Mouse (Mus musculus) thymus, adult 2 months (tissue): ENCODE data around the gene Rpusd2. TPM values are rescaled to one million over a fixed set of nuclear protein-coding genes. Genes with fewer than 3 reads are reported as not detected.

ENCODE experiments used
- DNase-seq: peaks from one replicate; pipeline ENCODE4 v3.0.0; 2021
- H3K27ac ChIP-seq: fragments of 200-500 bp; 2 replicates; pipeline ENCODE4 v1.5.1; 2012; ENCODE audit warnings: low read length, control low read depth; ENCODE audit not compliant: control insufficient read depth, insufficient read depth
- H3K27me3 ChIP-seq: fragments of 200-500 bp; 2 replicates; pipeline ENCODE4 v1.6.1; 2012; ENCODE audit warnings: mild to moderate bottlenecking, low read length, moderate library complexity, mixed read lengths; ENCODE audit not compliant: control insufficient read depth, insufficient read depth
- H3K36me3 ChIP-seq: fragments of 200-500 bp; 2 replicates; pipeline ENCODE4 v1.6.1; 2012; ENCODE audit warnings: mild to moderate bottlenecking, low read length, moderate library complexity; ENCODE audit not compliant: control insufficient read depth, insufficient read depth
- H3K4me1 ChIP-seq: fragments of 200-500 bp; replicated peaks from 2 replicates; pipeline ENCODE4 v1.6.1; 2012; ENCODE audit warnings: low read length; ENCODE audit not compliant: control insufficient read depth, insufficient read depth
- H3K4me3 ChIP-seq: fragments of 200-500 bp; 2 replicates; pipeline ENCODE4 v1.5.1; 2012; ENCODE audit warnings: mild to moderate bottlenecking, low read length, control low read depth, moderate library complexity; ENCODE audit not compliant: control insufficient read depth, insufficient read depth
- CTCF ChIP-seq: fragments of 200-500 bp; IDR thresholded peaks from 2 replicates; pipeline ENCODE4 v1.5.1; 2012; ENCODE audit warnings: mild to moderate bottlenecking, control low read depth, low read length, moderate library complexity, borderline replicate concordance; ENCODE audit not compliant: control insufficient read depth, poor library complexity, insufficient read depth; ENCODE audit errors: extremely low read depth
- POLR2A ChIP-seq: fragments of 200-500 bp; IDR thresholded peaks from 2 replicates; pipeline ENCODE4 v1.6.1; 2012; ENCODE audit warnings: mild to moderate bottlenecking, low read length, control low read depth, moderate library complexity; ENCODE audit not compliant: control insufficient read depth, poor library complexity, insufficient read depth; ENCODE audit errors: extremely low read depth
- WGBS: fragments of 180-500 bp; shearing (Covaris S2); methylation state at CpG from one replicate; pipeline ENCODE4 v1.1.7; 2018; 5-methylcytosine and 5-hydroxymethylcytosine counted together
- polyA plus RNA-seq: library from polyadenylated mRNA; depleted of rRNA; stranded (reverse); fragments of >200 nt; gene quantifications from 2 replicates; pipeline ENCODE4 v1.2.3, GENCODE M21; 2012; rRNA removed

Gene Rpusd2
- polyA plus RNA-seq, result 7.8 and 10.4 TPM in 2 replicates

DNA sequence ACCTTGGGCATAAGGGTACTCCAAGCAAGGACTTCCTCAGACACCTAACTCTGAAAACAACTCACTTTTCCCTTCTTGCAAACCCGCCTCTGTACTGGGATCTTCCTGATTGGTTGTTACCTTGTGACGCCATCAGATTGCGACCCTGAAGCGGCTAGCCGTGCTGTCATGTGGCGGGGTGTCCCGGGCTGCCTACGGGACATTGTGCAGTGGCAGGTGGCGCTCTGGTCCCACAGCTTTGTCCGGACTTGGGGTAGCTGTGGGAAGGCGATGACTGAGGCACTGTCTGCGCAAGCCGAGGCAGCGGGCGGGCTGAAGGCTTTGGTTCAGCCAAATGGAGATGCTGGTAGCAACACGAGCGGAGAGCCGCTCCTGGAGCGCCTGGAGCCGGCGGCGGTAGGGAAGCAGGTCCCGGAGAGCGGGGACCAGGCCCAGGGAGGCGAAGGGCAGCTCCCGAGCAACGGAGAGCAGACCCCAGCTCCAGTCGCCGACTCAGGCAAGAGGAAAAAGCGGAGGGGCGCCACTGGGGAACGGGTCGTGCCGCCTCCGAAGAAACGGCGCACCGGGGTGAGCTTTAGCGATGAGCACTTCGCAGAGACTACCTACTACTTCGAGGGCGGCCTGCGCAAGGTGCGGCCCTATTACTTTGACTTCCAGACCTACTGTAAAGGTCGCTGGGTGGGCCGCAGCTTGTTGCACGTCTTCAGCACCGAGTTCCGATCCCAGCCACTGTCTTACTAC, at the start of gene Rpusd2:
Gene Rpusd2 (plus strand): TSS at position 135 of the 741 bp plus-strand sequence.
- H3K27me3 ChIP-seq, result no peaks in the 10 kb centered on the region
- peaks cover 9% of the 10 kb centered on the region; the same call in 1 of the 2 replicates for H3K36me3 ChIP-seq
- peak; percentile 93 for DNase-seq
- TF ChIP-seq CTCF (peak; percentile 28; the same call in 1 of the 2 replicates), POLR2A (peak; percentile 47; the same call in 1 of the 2 replicates)
- H3K4me3 ChIP-seq, result peak within 1 kb of the TSS; percentile 98
- no peaks in the 10 kb centered on the region; the same call in 1 of the 2 replicates for H3K4me1 ChIP-seq
- WGBS, result under 1% methylated on average over 49 of the region's 49 CpGs
- H3K27ac ChIP-seq, result peak within 1 kb of the TSS; percentile 13; the same call in 1 of the 2 replicates

DNA sequence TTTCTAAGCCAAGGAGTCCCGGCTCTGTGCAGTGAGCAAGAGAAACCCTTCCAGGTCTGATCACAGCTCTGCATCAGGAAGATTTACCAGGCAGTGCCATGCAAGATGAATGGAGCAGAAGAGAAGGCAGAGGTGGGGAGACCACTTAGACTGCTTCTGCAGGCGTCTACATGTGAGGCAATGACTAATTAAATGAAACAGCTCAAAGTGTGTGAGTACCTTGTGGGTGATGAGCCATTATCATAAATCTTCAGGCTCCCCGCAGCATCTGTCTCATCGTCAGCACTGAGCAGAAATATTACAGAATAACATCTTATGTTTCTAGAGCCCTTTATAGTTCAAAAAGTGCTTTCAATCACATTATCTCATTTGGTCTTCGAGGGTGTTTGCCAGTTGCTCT, 39.1 kb upstream of the Rpusd2 start:
- DNase-seq, result no peak
- TF ChIP-seq POLR2A (no peak), CTCF (no peak)
- no peaks in the 10 kb centered on the region for H3K27me3 ChIP-seq
- no peak overlapping the region for H3K4me3 ChIP-seq
- H3K36me3 ChIP-seq, result no peaks in the 10 kb centered on the region
- H3K4me1 ChIP-seq, result no peaks in the 10 kb centered on the region
- H3K27ac ChIP-seq, result no peak overlapping the region
- WGBS, result 72% methylated on average over 5 of the region's 5 CpGs

DNA sequence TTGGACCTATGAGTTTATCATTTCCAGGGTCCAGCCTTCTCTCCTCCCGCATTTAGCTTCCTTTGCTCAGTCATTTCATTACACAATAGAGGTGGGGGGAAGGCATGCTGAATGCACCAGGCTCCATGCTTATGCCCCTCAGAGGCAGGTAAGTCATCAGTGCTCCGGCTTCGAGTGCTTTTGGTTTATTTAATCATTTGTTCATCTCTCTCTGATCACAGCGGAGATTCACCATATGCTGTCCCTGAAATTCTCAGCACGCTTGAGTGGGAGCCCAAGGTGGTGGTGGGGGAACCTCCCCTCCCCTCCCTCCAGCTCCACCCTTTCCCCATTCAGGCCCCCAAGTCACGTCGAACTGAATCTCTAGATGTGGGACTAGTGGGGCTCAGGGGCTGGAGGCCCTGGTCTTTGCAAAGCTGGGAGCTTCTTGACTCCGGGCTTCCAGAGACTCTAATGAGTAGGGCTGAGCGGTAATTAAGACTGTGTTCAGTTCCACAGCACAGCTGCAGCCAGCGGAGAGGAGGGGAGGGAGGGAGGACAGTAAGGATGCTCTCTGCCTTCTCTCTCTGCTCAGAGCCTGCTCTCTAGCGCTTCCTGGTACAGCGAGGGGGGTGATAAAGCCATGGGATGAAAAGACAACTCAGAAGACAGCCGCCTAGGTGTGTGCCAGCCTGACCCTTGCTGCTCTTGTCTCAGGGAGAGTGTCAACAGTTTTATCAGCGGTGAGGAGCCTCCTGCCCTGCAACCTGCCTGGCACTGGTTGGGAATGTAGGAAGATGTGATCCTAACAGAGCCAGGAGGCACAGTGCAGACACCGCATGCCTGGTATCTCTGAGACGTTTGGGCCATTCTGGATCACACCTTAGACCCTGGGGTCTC, 38.4 kb upstream of the Rpusd2 start:
- Histone ChIP-seq H3K4me3 (no peak overlapping the region), H3K36me3 (no peaks in the 10 kb centered on the region), H3K4me1 (no peaks in the 10 kb centered on the region), H3K27me3 (no peaks in the 10 kb centered on the region), H3K27ac (no peak overlapping the region)
- WGBS, result 70% methylated on average over 16 of the region's 16 CpGs
- TF ChIP-seq CTCF (no peak), POLR2A (no peak)
- DNase-seq, result no peak

DNA sequence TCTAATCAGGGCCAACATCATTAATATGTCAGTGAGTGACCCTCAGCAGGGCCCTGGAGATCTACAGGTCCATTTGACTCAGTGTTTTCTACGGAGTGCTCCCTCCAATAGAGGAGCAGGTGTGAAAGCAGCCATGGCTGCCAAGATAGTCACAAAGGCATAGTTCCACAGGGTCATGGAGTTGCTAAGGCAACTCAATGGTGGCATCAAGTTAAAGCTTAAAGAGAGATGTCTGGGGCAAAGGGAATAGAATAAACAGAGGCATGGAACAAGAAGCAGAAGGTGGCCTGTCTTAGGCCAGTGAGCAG, 37.8 kb upstream of the Rpusd2 start:
- H3K36me3 ChIP-seq, result no peaks in the 10 kb centered on the region
- no peak for DNase-seq
- no peak for TF ChIP-seq CTCF
- TF ChIP-seq POLR2A, result no peak
- H3K27ac ChIP-seq, result no peak overlapping the region
- no peaks in the 10 kb centered on the region for H3K4me1 ChIP-seq
- H3K27me3 ChIP-seq, result no peaks in the 10 kb centered on the region
- WGBS, result 90% methylated on average over 1 of the region's 1 CpGs
- no peak overlapping the region for H3K4me3 ChIP-seq

DNA sequence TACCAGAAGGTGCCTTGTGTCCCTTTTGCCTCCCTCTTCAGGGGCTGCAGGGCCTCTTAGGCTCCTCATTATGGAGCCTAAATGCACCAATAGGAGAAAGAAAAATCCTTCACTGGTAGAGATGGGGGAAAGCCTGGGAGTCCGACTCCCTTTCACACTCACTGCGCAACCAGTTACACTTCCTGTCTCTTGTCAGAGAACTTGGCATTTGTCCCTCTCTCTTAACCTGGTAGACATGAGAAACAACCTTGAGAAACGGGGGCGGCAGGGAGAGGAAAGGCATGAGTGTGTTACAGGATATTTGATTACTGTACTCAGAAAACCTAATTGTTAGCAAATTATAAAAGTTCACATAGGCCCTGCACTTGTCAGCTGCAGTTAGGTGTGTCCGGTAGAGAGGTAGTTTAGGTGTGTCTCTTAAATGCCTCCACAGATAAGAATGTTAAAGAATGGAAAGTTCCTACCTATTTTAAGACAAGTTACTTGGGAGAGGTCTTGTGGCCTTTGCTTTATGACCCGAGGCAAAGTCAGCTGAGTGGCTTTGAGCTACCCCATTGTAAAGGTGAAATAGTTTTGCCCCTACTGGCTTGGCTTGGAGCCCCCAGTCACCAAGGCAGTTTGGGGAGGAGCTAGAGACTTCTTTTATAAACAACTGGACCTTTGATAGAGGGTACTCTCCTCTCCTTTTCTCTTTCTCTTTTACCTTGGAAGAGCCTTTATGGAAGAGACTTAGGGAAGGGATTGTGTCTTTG, 36.3 kb upstream of the Rpusd2 start:
- Histone ChIP-seq H3K36me3 (no peaks in the 10 kb centered on the region), H3K4me3 (no peak overlapping the region), H3K27me3 (no peaks in the 10 kb centered on the region), H3K27ac (no peak overlapping the region), H3K4me1 (no peaks in the 10 kb centered on the region)
- 42% methylated on average over 6 of the region's 6 CpGs for WGBS
- DNase-seq, result no peak
- TF ChIP-seq POLR2A (no peak), CTCF (no peak)

DNA sequence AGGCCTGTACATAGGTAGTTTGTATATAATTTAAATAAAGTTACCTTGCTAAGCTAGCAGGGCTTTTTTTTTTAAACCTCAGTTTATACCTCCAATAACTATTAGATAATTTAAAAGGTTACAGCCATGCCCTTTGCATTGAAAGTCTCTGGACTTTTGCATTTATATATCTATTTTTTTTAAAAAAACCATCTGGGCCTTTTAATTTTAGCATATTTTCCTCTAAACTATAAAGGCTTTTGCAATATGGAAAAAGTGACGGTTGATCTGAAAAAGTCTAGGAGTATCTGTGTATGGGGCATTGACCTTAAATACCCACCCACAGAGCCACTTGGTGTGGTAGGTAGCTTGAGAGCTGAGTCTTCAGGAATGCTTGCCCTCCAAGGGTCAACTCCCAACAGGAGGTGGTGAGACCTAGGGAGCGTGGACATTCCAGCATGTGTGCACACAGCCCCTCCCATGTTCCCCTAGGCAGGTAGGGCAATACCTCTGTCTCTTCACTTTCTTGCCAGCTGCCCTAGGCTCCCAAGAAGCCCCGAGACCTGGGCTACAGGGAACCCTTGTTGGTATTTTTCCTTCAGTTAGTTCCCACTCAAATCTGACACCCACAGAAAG, 35.5 kb upstream of the Rpusd2 start:
- Histone ChIP-seq H3K27me3 (no peaks in the 10 kb centered on the region), H3K4me3 (no peak overlapping the region)
- WGBS, result 93% methylated on average over 3 of the region's 3 CpGs

More for the DNA sequence above, 35.5 kb upstream of the Rpusd2 start:
- H3K36me3 ChIP-seq, result no peaks in the 10 kb centered on the region
- DNase-seq, result no peak
- H3K4me1 ChIP-seq, result no peaks in the 10 kb centered on the region
- TF ChIP-seq CTCF, result no peak
- no peak for TF ChIP-seq POLR2A
- H3K27ac ChIP-seq, result no peak overlapping the region
